Mouse (Mus musculus) CD8-positive naive resting alpha-beta T cell, adult 2 months (primary cell): ENCODE measurements around the gene Hccs.
"Not testable (repeated sequence)": the region's sequence is repeated elsewhere in the genome, so short reads cannot be mapped to it uniquely, and the experiment has no call there.

ENCODE experiments used
- DNase-seq, 2 experiments: peaks; one replicate each; pipeline ENCODE4 v3.0.0; 2022; ENCODE audit warnings: low read depth in 2 of 2, low spot score in 2 of 2

Hccs gene

GRCm38 (mm10) chrX:169319945-169320667 lies at the start of gene Hccs:
Gene Hccs, minus strand, starts transcription at chrX:169320372.
- peak; percentile 77 to 81 for DNase-seq

- DNase-seq = no peak
These were observed 37.1 kb upstream of the Hccs start for GRCm38 (mm10) chrX:169357146-169357772.

GRCm38 (mm10) chrX:169338213-169338612 lies 18.0 kb upstream of the Hccs start:
- DNase-seq = no peak

- DNase-seq = no peak
These were observed 17.4 kb upstream of the Hccs start for GRCm38 (mm10) chrX:169337559-169337958.

GRCm38 (mm10) chrX:169332264-169332663 lies 12.1 kb upstream of the Hccs start:
- DNase-seq = no peak

GRCm38 (mm10) chrX:169325929-169326595 lies 5.9 kb upstream of the Hccs start:
- no peak for DNase-seq

GRCm38 (mm10) chrX:169320668-169321005 lies 465 bp upstream of the Hccs start:
- DNase-seq = not testable (repeated sequence)

- DNase-seq = no peak
These were observed 959 bp downstream of the Hccs start for GRCm38 (mm10) chrX:169319066-169319760.

- DNase-seq = no peak
These were observed 11.6 kb downstream of the Hccs start for GRCm38 (mm10) chrX:169308559-169308958.

GRCm38 (mm10) chrX:169303945-169304344 lies 16.2 kb downstream of the Hccs start:
- peak in 1 of 2 experiments; percentile 31 for DNase-seq

- no peak for DNase-seq
These were observed 17.7 kb downstream of the Hccs start for GRCm38 (mm10) chrX:169302271-169303045.

GRCm38 (mm10) chrX:169299579-169299978 lies 20.6 kb downstream of the Hccs start:
- DNase-seq = no peak

- DNase-seq = no peak
These were observed 56.6 kb downstream of the Hccs start for GRCm38 (mm10) chrX:169263433-169264172.

GRCm38 (mm10) chrX:169262212-169262611 lies 58.0 kb downstream of the Hccs start:
- no peak for DNase-seq

- no peak for DNase-seq
These were observed 59.1 kb downstream of the Hccs start for GRCm38 (mm10) chrX:169261034-169261433.

- DNase-seq = no peak
These were observed 63.4 kb downstream of the Hccs start for GRCm38 (mm10) chrX:169256741-169257140.

GRCm38 (mm10) chrX:169255915-169256314 lies 64.3 kb downstream of the Hccs start:
- DNase-seq = no peak

- DNase-seq = no peak
These were observed 97.7 kb downstream of the Hccs start for GRCm38 (mm10) chrX:169222357-169223062.

- DNase-seq = no peak
These were observed 100.1 kb downstream of the Hccs start for GRCm38 (mm10) chrX:169220064-169220463.

GRCm38 (mm10) chrX:169210019-169210418 lies 110.2 kb downstream of the Hccs start:
- DNase-seq = no peak
